Mouse (Mus musculus) embryonic facial prominence, embryonic 14.5 days (tissue): ENCODE measurements around the gene Acer3. TPM values are rescaled to one million over a fixed set of nuclear protein-coding genes. Genes with fewer than 3 reads are reported as not detected.
A peak's percentile ranks its signal among the peaks of the same experiment; 100 is the strongest.
"Not testable (repeated sequence)": the region's sequence is repeated elsewhere in the genome, so short reads cannot be mapped to it uniquely, and the experiment has no call there.

Experiments
- ATAC-seq: fragments of 200-750 bp; cut with Nextera tagmentation; 2 replicates; pipeline ENCODE4 v1.8.0; 2017; ENCODE audit warnings: low read depth, moderate number of reproducible peaks, moderate TSS enrichment
- DNase-seq: peaks from one replicate; pipeline ENCODE4 v3.0.0-alpha.2; 2015; ENCODE audit warnings: low spot score
- H3K27ac ChIP-seq: fragments of 300-500 bp; sonication (generic); replicated peaks from 2 replicates; pipeline ENCODE4 v1.5.1; 2014; ENCODE audit warnings: low read depth, mild to moderate bottlenecking, low read length, moderate library complexity
- H3K27me3 ChIP-seq: fragments of 300-500 bp; sonication (generic); replicated peaks from 2 replicates; pipeline ENCODE4 v1.6.1; 2014; ENCODE audit warnings: low read length; ENCODE audit not compliant: control insufficient read depth, insufficient read depth
- H3K36me3 ChIP-seq: fragments of 300-500 bp; sonication (generic); 2 replicates; pipeline ENCODE4 v1.6.1; 2014; ENCODE audit warnings: low read length, mixed read lengths; ENCODE audit not compliant: control insufficient read depth, insufficient read depth
- H3K4me1 ChIP-seq: fragments of 300-500 bp; sonication (generic); 2 replicates; pipeline ENCODE4 v1.6.1; 2014; ENCODE audit warnings: antibody characterized with exemption, low read length; ENCODE audit not compliant: control insufficient read depth, insufficient read depth
- H3K4me2 ChIP-seq: fragments of 300-500 bp; sonication (generic); 2 replicates; pipeline ENCODE4 v1.6.1; 2014; ENCODE audit warnings: low read depth, mild to moderate bottlenecking, low read length, moderate library complexity, mixed read lengths
- H3K4me3 ChIP-seq: fragments of 300-500 bp; sonication (generic); 2 replicates; pipeline ENCODE4 v1.5.1; 2014; ENCODE audit warnings: low read depth, mild to moderate bottlenecking, low read length
- H3K9ac ChIP-seq: fragments of 300-500 bp; sonication (generic); 2 replicates; pipeline ENCODE4 v1.6.1; 2014; ENCODE audit warnings: low read depth, mild to moderate bottlenecking, low read length, moderate library complexity, mixed read lengths
- H3K9me3 ChIP-seq: fragments of 300-500 bp; sonication (generic); 2 replicates; pipeline ENCODE4 v1.6.1; 2016; ENCODE audit warnings: low read length; ENCODE audit not compliant: control insufficient read depth
- WGBS: fragments of 180-500 bp; shearing (Covaris S2); extraction: QIAGEN DNeasy Blood & Tissue Kit; methylation state at CpG from one replicate; pipeline ENCODE4 v1.1.7; 2014; 5-methylcytosine and 5-hydroxymethylcytosine counted together
- polyA plus RNA-seq: library from polyadenylated mRNA; unstranded; fragments of >200 nt; fragmentation: Nextera tagmentation; extraction: Ambion mirVana; gene quantifications from 2 replicates; pipeline ENCODE4 v1.2.1, GENCODE M21; 2014

The Acer3 gene
- polyA plus RNA-seq, 1 experiment from 2014 or later = 34.3 TPM

GRCm38 (mm10) chr7:98292901-98293300 lies 28.1 kb downstream of the Acer3 start:
- H3K9me3 ChIP-seq = no peaks in the 10 kb centered on the region
- ATAC-seq (no peak), DNase-seq (no peak)
- H3K4me2 ChIP-seq = no peak overlapping the region
- no peaks in the 10 kb centered on the region for H3K27me3 ChIP-seq
- H3K4me1 ChIP-seq = no peaks in the 10 kb centered on the region
- WGBS = 94% methylated on average over 1 of the region's 1 CpGs
- no peak overlapping the region for H3K27ac ChIP-seq
- H3K9ac ChIP-seq = no peak overlapping the region
- H3K36me3 ChIP-seq = no peaks in the 10 kb centered on the region
- no peak overlapping the region for H3K4me3 ChIP-seq

- Histone ChIP-seq H3K27me3 (no peaks in the 10 kb centered on the region), H3K27ac (no peak overlapping the region), H3K36me3 (no peaks in the 10 kb centered on the region), H3K4me2 (no peak overlapping the region), H3K4me3 (no peak overlapping the region), H3K4me1 (no peaks in the 10 kb centered on the region), H3K9ac (no peak overlapping the region), H3K9me3 (no peaks in the 10 kb centered on the region)
- 38% methylated on average over 3 of the region's 3 CpGs for WGBS
- DNase-seq = no peak
- ATAC-seq = no peak
Measured at GRCm38 (mm10) chr7:98289585-98289984, 31.4 kb downstream of the Acer3 start.

GRCm38 (mm10) chr7:98276263-98276662 lies 44.7 kb downstream of the Acer3 start:
- Histone ChIP-seq H3K27me3 (no peaks in the 10 kb centered on the region), H3K9ac (no peak overlapping the region), H3K27ac (no peak overlapping the region), H3K4me3 (no peak overlapping the region), H3K4me2 (no peak overlapping the region), H3K36me3 (no peaks in the 10 kb centered on the region), H3K9me3 (0 out of 2 replicates have a peak, but pooled peaks cover 3% of the 10 kb centered on the region), H3K4me1 (no peaks in the 10 kb centered on the region)
- DNase-seq (peak; percentile 22), ATAC-seq (no peak)

- Histone ChIP-seq H3K4me2 (peak overlapping the region; percentile 46), H3K4me3 (peak overlapping the region; percentile 26), H3K9ac (peak overlapping the region; percentile 46; the same call in 1 of the 2 replicates)
- H3K27ac ChIP-seq, DNase-seq, H3K4me1 ChIP-seq, ATAC-seq, H3K9me3 ChIP-seq, H3K27me3 ChIP-seq, H3K36me3 ChIP-seq: not testable (repeated sequence)
- 39% methylated on average over 5 of the region's 15 CpGs for WGBS
Measured at GRCm38 (mm10) chr7:98268166-98268565, 52.8 kb downstream of the Acer3 start.

- 0 out of 2 replicates have a peak, but pooled peaks cover 8% of the 10 kb centered on the region for H3K36me3 ChIP-seq
- H3K27me3 ChIP-seq = no peaks in the 10 kb centered on the region
- no peak overlapping the region for H3K9ac ChIP-seq
- no peak for DNase-seq
- H3K4me1 ChIP-seq = no peaks in the 10 kb centered on the region
- no peaks in the 10 kb centered on the region for H3K9me3 ChIP-seq
- no peak overlapping the region for H3K4me3 ChIP-seq
- no peak for ATAC-seq
- H3K27ac ChIP-seq = no peak overlapping the region
- H3K4me2 ChIP-seq = no peak overlapping the region
- 94% methylated on average over 2 of the region's 2 CpGs for WGBS
Measured at GRCm38 (mm10) chr7:98252520-98252919, 68.5 kb downstream of the Acer3 start.

GRCm38 (mm10) chr7:98236686-98237359 lies 84.2 kb downstream of the Acer3 start:
- WGBS = 83% methylated on average over 3 of the region's 3 CpGs
- no peak overlapping the region for H3K9ac ChIP-seq

GRCm38 (mm10) chr7:98223796-98224195 lies 97.2 kb downstream of the Acer3 start:
- H3K36me3 ChIP-seq = no peaks in the 10 kb centered on the region
- H3K4me1 ChIP-seq = no peaks in the 10 kb centered on the region
- H3K27ac ChIP-seq = no peak overlapping the region
- ATAC-seq = no peak
- no peaks in the 10 kb centered on the region for H3K9me3 ChIP-seq
- H3K27me3 ChIP-seq = no peaks in the 10 kb centered on the region
- 93% methylated on average over 4 of the region's 4 CpGs for WGBS
- H3K4me2 ChIP-seq = no peak overlapping the region
- no peak overlapping the region for H3K4me3 ChIP-seq
- no peak for DNase-seq
- H3K9ac ChIP-seq = no peak overlapping the region

More at GRCm38 (mm10) chr7:98236686-98237359, 84.2 kb downstream of the Acer3 start:
- Histone ChIP-seq H3K9me3 (no peaks in the 10 kb centered on the region), H3K4me3 (no peak overlapping the region), H3K27ac (no peak overlapping the region), H3K4me2 (no peak overlapping the region), H3K27me3 (no peaks in the 10 kb centered on the region), H3K4me1 (no peaks in the 10 kb centered on the region), H3K36me3 (no peaks in the 10 kb centered on the region)
- no peak for ATAC-seq
- DNase-seq = no peak

GRCm38 (mm10) chr7:98216713-98217112 lies 104.3 kb downstream of the Acer3 start:
- Histone ChIP-seq H3K4me2 (no peak overlapping the region), H3K4me3 (no peak overlapping the region), H3K9me3 (no peaks in the 10 kb centered on the region), H3K27me3 (no peaks in the 10 kb centered on the region), H3K36me3 (no peaks in the 10 kb centered on the region), H3K4me1 (no peaks in the 10 kb centered on the region), H3K9ac (no peak overlapping the region), H3K27ac (no peak overlapping the region)
- ATAC-seq = no peak
- DNase-seq = peak; percentile 45

GRCm38 (mm10) chr7:98202946-98203345 lies 118.1 kb downstream of the Acer3 start:
- WGBS = 76% methylated on average over 4 of the region's 4 CpGs
- H3K27me3 ChIP-seq = no peaks in the 10 kb centered on the region
- no peak for ATAC-seq

More at GRCm38 (mm10) chr7:98202946-98203345, 118.1 kb downstream of the Acer3 start:
- DNase-seq = no peak
- Histone ChIP-seq H3K4me1 (no peaks in the 10 kb centered on the region), H3K27ac (no peak overlapping the region), H3K9ac (no peak overlapping the region), H3K4me3 (no peak overlapping the region), H3K4me2 (no peak overlapping the region), H3K9me3 (no peaks in the 10 kb centered on the region), H3K36me3 (no peaks in the 10 kb centered on the region)
